Comparison of ENCODE assay signal across 8 mouse cellular contexts in genomic region chr3:104565423-104566230, GRCm38 (mm10). TPM values are rescaled to one million over a fixed set of nuclear protein-coding genes. Genes with fewer than 3 reads are reported as not detected.
A peak's percentile ranks its signal among the peaks of the same experiment; 100 is the strongest.
DNase-seq lines count a peak whose midpoint lies in the region; ATAC-seq and TF ChIP-seq lines count a peak whose summit lies in the region.
"Had no signal": no experiment of that assay in that cellular context is flagged by ENCODE, and none has a peak within 500 bp of the region (broad histone marks: within the 10 kb centered on the region; RNA-seq: fewer than 3 reads in every experiment).

No protein-coding gene starts in this region.

- peak overlapping the region; percentile 31 for H3K4me2 ChIP-seq in kidney, embryonic 16.5 days (replicated peaks; ENCODE audit: low read depth, low read length)
- peak overlapping the region; percentile 19 for H3K4me2 ChIP-seq in embryonic facial prominence, embryonic 12.5 days (replicated peaks)
- no peak overlapping the region for H3K4me2 ChIP-seq in forebrain, embryonic 12.5 days
- H3K4me2 ChIP-seq: hindbrain, embryonic 15.5 days had no signal

- H3K9me3 ChIP-seq in kidney, embryonic 16.5 days (ENCODE audit: low read length): no peaks in the 10 kb centered on the region
- no peaks in the 10 kb centered on the region for H3K9me3 ChIP-seq in embryonic facial prominence, embryonic 12.5 days
- no peaks in the 10 kb centered on the region for H3K9me3 ChIP-seq in forebrain, embryonic 12.5 days
- H3K9me3 ChIP-seq: hindbrain, embryonic 15.5 days had no signal

- no peak overlapping the region for H3K4me3 ChIP-seq in kidney, embryonic 16.5 days (ENCODE audit: low read length)
- H3K4me3 ChIP-seq in brown adipose tissue, adult 24 weeks (ENCODE audit: insufficient read depth, low read depth, low read length): no peak overlapping the region
- no peak overlapping the region for H3K4me3 ChIP-seq in embryonic facial prominence, embryonic 12.5 days
- peak overlapping the region; percentile 4; the same call in 1 of the 2 replicates for H3K4me3 ChIP-seq in thymus, adult 2 months (ENCODE audit: control insufficient read depth, insufficient read depth, low read length)
- no peak overlapping the region for H3K4me3 ChIP-seq in forebrain, embryonic 12.5 days (replicated peaks)
- H3K4me3 ChIP-seq: hindbrain, embryonic 15.5 days had no signal

- no peak; the same call in 1 of the 2 replicates for ATAC-seq in kidney, embryonic 16.5 days (ENCODE audit: low FRiP score, low TSS enrichment)
- no peak for ATAC-seq in embryonic facial prominence, embryonic 12.5 days (ENCODE audit: insufficient number of reproducible peaks, insufficient read depth, low FRiP score, low TSS enrichment)
- no peak for ATAC-seq in forebrain, embryonic 12.5 days (ENCODE audit: low FRiP score)

- no peak for TF ChIP-seq POLR2A in thymus, adult 2 months (IDR thresholded peaks at IDR 0.05; ENCODE audit: control insufficient read depth, extremely low read depth, insufficient read depth, low read length, poor library complexity)

- no peak for DNase-seq in kidney, adult 18-20 months
- DNase-seq in thymus, adult 2 months: peak; percentile 79
- DNase-seq in retina, postnatal 1 day: no peak

- no peak overlapping the region for H3K9ac ChIP-seq in kidney, embryonic 16.5 days (replicated peaks; ENCODE audit: low read length)
- H3K9ac ChIP-seq in embryonic facial prominence, embryonic 12.5 days: no peak overlapping the region
- H3K9ac ChIP-seq in forebrain, embryonic 12.5 days: no peak overlapping the region
- H3K9ac ChIP-seq: hindbrain, embryonic 15.5 days had no signal

- 32% methylated on average over 13 of the region's 13 CpGs for WGBS in kidney, embryonic 16.5 days
- WGBS in embryonic facial prominence, embryonic 12.5 days: 27% methylated on average over 13 of the region's 13 CpGs
- 30% methylated on average over 13 of the region's 13 CpGs for WGBS in thymus, adult 2 months
- WGBS in forebrain, embryonic 12.5 days: 73% methylated on average over 13 of the region's 13 CpGs

- no peak overlapping the region for H3K27ac ChIP-seq in kidney, embryonic 16.5 days (ENCODE audit: low read length)
- peak overlapping the region; percentile 28 for H3K27ac ChIP-seq in brown adipose tissue, adult 24 weeks (replicated peaks; ENCODE audit: low read depth, low read length)
- no peak overlapping the region for H3K27ac ChIP-seq in embryonic facial prominence, embryonic 12.5 days
- H3K27ac ChIP-seq in thymus, adult 2 months (ENCODE audit: control insufficient read depth, insufficient read depth, low read length): peak overlapping the region; percentile 99
- no peak overlapping the region for H3K27ac ChIP-seq in forebrain, embryonic 12.5 days
- H3K27ac ChIP-seq: hindbrain, embryonic 15.5 days had no signal

- no peak for TF ChIP-seq CTCF in thymus, adult 2 months (IDR thresholded peaks at IDR 0.05; ENCODE audit: borderline replicate concordance, control insufficient read depth, extremely low read depth, insufficient read depth, low read length, poor library complexity)

- H3K36me3 ChIP-seq in kidney, embryonic 16.5 days (ENCODE audit: insufficient read depth, low read length): no peaks in the 10 kb centered on the region
- H3K36me3 ChIP-seq in embryonic facial prominence, embryonic 12.5 days: no peaks in the 10 kb centered on the region
- no peaks in the 10 kb centered on the region for H3K36me3 ChIP-seq in thymus, adult 2 months (ENCODE audit: control insufficient read depth, insufficient read depth, low read length)
- H3K36me3 ChIP-seq in forebrain, embryonic 12.5 days (replicated peaks): no peaks in the 10 kb centered on the region
- H3K36me3 ChIP-seq: hindbrain, embryonic 15.5 days had no signal

- peaks cover 5% of the 10 kb centered on the region; the same call in 1 of the 2 replicates for H3K4me1 ChIP-seq in kidney, embryonic 16.5 days (ENCODE audit: insufficient read depth, low read length)
- H3K4me1 ChIP-seq in brown adipose tissue, adult 24 weeks (ENCODE audit: control insufficient read depth, insufficient read depth, insufficient read length, low read length): peaks cover 9% of the 10 kb centered on the region
- peaks cover 15% of the 10 kb centered on the region for H3K4me1 ChIP-seq in embryonic facial prominence, embryonic 12.5 days
- peaks cover 46% of the 10 kb centered on the region for H3K4me1 ChIP-seq in thymus, adult 2 months (replicated peaks; ENCODE audit: control insufficient read depth, insufficient read depth, low read length)
- peaks cover 10% of the 10 kb centered on the region; the same call in 1 of the 2 replicates for H3K4me1 ChIP-seq in forebrain, embryonic 12.5 days
- H3K4me1 ChIP-seq: hindbrain, embryonic 15.5 days had no signal

- H3K27me3 ChIP-seq in kidney, embryonic 16.5 days (ENCODE audit: insufficient read depth, low read length): no peaks in the 10 kb centered on the region
- H3K27me3 ChIP-seq in embryonic facial prominence, embryonic 12.5 days: 0 out of 2 replicates have a peak, but pooled peaks cover 2% of the 10 kb centered on the region
- no peaks in the 10 kb centered on the region for H3K27me3 ChIP-seq in thymus, adult 2 months (ENCODE audit: control insufficient read depth, insufficient read depth, low read length)
- H3K27me3 ChIP-seq in forebrain, embryonic 12.5 days: no peaks in the 10 kb centered on the region
- H3K27me3 ChIP-seq: hindbrain, embryonic 15.5 days had no signal

RNA-seq across cellular contexts. Expression of gene Lrig2, which starts 53.9 kb away (rescaled TPM):
- polyA plus RNA-seq in kidney, embryonic 16.5 days (2015; fragmentation: Nextera tagmentation; extraction: Ambion mirVana): 15.6 TPM in 2 replicates
- 4.3 and 5.5 TPM in 2 replicates for polyA plus RNA-seq in brown adipose tissue, adult 24 weeks (2012; ENCODE audit: insufficient read depth, insufficient read length, missing spikeins)
- polyA plus RNA-seq in embryonic facial prominence, embryonic 12.5 days (2016; fragmentation: Nextera tagmentation; extraction: Ambion mirVana): 26.7 and 27.7 TPM in 2 replicates
- 10.2 and 10.7 TPM in 2 replicates for polyA plus RNA-seq in thymus, adult 2 months (2012; rRNA removed)
- 27.2 and 31.1 TPM in 2 replicates for polyA plus RNA-seq in forebrain, embryonic 12.5 days (2016; fragmentation: Nextera tagmentation; extraction: Ambion mirVana)

Comparison
In these comparisons a context has a peak if more than half of its experiments do, and no peak if none do; other contexts are left out.
1. H3K27ac ChIP-seq: peak in brown adipose tissue, adult 24 weeks (single experiment) and thymus, adult 2 months (single experiment); none in kidney, embryonic 16.5 days (single experiment), embryonic facial prominence, embryonic 12.5 days (single experiment) and forebrain, embryonic 12.5 days (single experiment).